Mouse (Mus musculus): ENCODE data around the gene Gpr162. TPM values are rescaled to one million over a fixed set of nuclear protein-coding genes. Genes with fewer than 3 reads are reported as not detected.

Gpr162 gene
- polyA plus RNA-seq, 1 experiment from 2014 or later: 0.59 TPM

DNA sequence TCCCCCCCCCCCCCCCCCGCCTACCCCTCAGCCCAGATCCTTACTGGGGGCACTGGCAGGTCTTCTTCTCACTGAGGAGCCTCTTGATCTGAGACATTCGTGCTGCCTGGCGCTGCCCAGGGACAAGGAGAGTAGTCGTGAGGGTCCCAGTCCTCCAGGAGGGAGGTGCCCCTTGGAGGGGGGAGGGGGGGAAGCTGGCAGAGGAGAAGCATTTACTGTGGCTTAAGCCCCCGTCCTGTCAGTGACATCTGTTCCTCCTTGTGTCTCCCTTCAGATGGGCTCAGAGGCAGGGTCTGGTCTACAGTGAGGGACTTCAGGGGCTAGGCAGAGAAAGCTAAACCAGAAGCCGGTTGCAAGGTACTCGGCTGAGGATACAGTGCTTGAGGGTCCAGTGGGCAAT lies 2.8 kb upstream of the Gpr162 start:
- Histone ChIP-seq H3K27me3 (ENCODE audit: control insufficient read depth, insufficient read depth, low read length) (peaks cover 2% of the 10 kb centered on the region; the same call in 1 of the 2 replicates), H3K4me1 (ENCODE audit: control insufficient read depth, insufficient read depth, low read length) (peaks cover 7% of the 10 kb centered on the region), H3K36me3 (replicated peaks; ENCODE audit: control insufficient read depth, insufficient read depth, low read depth, low read length) (no peaks in the 10 kb centered on the region), H3K9ac (replicated peaks; ENCODE audit: low read length) (no peak overlapping the region), H3K4me2 (ENCODE audit: low read depth, low read length) (no peak overlapping the region), H3K27ac (replicated peaks; ENCODE audit: low read depth, low read length) (no peak overlapping the region), H3K9me3 (replicated peaks; ENCODE audit: control insufficient read depth, low read length) (no peaks in the 10 kb centered on the region), H3K4me3 (ENCODE audit: low read depth, low read length) (no peak overlapping the region)
- ATAC-seq (replicated peaks; ENCODE audit: insufficient number of reproducible peaks, low FRiP score, low TSS enrichment, low read depth) (no peak), DNase-seq (ENCODE audit: low spot score) (no peak)
- 52% methylated on average over 6 of the region's 7 CpGs for WGBS

GRCm38 (mm10) chr6:124865766-124866362 lies 2.1 kb upstream of the Gpr162 start:
- DNase-seq (ENCODE audit: low spot score): no peak
- Histone ChIP-seq H3K4me2 (ENCODE audit: low read depth, low read length) (no peak overlapping the region), H3K4me1 (ENCODE audit: control insufficient read depth, insufficient read depth, low read length) (peaks cover 7% of the 10 kb centered on the region), H3K27ac (replicated peaks; ENCODE audit: low read depth, low read length) (no peak overlapping the region), H3K9me3 (replicated peaks; ENCODE audit: control insufficient read depth, low read length) (no peaks in the 10 kb centered on the region), H3K27me3 (ENCODE audit: control insufficient read depth, insufficient read depth, low read length) (peaks cover 2% of the 10 kb centered on the region; the same call in 1 of the 2 replicates), H3K9ac (replicated peaks; ENCODE audit: low read length) (peak overlapping the region; percentile 13; the same call in 1 of the 2 replicates), H3K36me3 (replicated peaks; ENCODE audit: control insufficient read depth, insufficient read depth, low read depth, low read length) (no peaks in the 10 kb centered on the region), H3K4me3 (ENCODE audit: low read depth, low read length) (no peak overlapping the region)
- WGBS: 50% methylated on average over 17 of the region's 18 CpGs
- no peak for ATAC-seq (replicated peaks; ENCODE audit: insufficient number of reproducible peaks, low FRiP score, low TSS enrichment, low read depth)

- no peak overlapping the region for H3K27ac ChIP-seq (replicated peaks; ENCODE audit: low read depth, low read length)
- DNase-seq (ENCODE audit: low spot score): no peak
Measured at GRCm38 (mm10) chr6:124863125-124863657, 592 bp downstream of the Gpr162 start.

GRCm38 (mm10) chr6:124862406-124863124 lies 1.2 kb downstream of the Gpr162 start:
- Histone ChIP-seq H3K9me3 (replicated peaks; ENCODE audit: control insufficient read depth, low read length) (no peaks in the 10 kb centered on the region), H3K27me3 (ENCODE audit: control insufficient read depth, insufficient read depth, low read length) (peaks cover 2% of the 10 kb centered on the region; the same call in 1 of the 2 replicates), H3K27ac (replicated peaks; ENCODE audit: low read depth, low read length) (no peak overlapping the region), H3K4me3 (ENCODE audit: low read depth, low read length) (peak overlapping the region; percentile 54; the same call in 1 of the 2 replicates), H3K36me3 (replicated peaks; ENCODE audit: control insufficient read depth, insufficient read depth, low read depth, low read length) (no peaks in the 10 kb centered on the region), H3K9ac (replicated peaks; ENCODE audit: low read length) (peak overlapping the region; percentile 71; the same call in 1 of the 2 replicates), H3K4me1 (ENCODE audit: control insufficient read depth, insufficient read depth, low read length) (peaks cover 10% of the 10 kb centered on the region), H3K4me2 (ENCODE audit: low read depth, low read length) (peak overlapping the region; percentile 98)
- 9% methylated on average over 8 of the region's 8 CpGs for WGBS
- no peak for DNase-seq (ENCODE audit: low spot score)
- no peak for ATAC-seq (replicated peaks; ENCODE audit: insufficient number of reproducible peaks, low FRiP score, low TSS enrichment, low read depth)

More at GRCm38 (mm10) chr6:124863125-124863657, 592 bp downstream of the Gpr162 start:
- Histone ChIP-seq H3K36me3 (replicated peaks; ENCODE audit: control insufficient read depth, insufficient read depth, low read depth, low read length) (no peaks in the 10 kb centered on the region), H3K9me3 (replicated peaks; ENCODE audit: control insufficient read depth, low read length) (no peaks in the 10 kb centered on the region), H3K4me3 (ENCODE audit: low read depth, low read length) (peak overlapping the region; percentile 54), H3K9ac (replicated peaks; ENCODE audit: low read length) (peak overlapping the region; percentile 71), H3K4me2 (ENCODE audit: low read depth, low read length) (peak overlapping the region; percentile 98), H3K4me1 (ENCODE audit: control insufficient read depth, insufficient read depth, low read length) (peaks cover 10% of the 10 kb centered on the region), H3K27me3 (ENCODE audit: control insufficient read depth, insufficient read depth, low read length) (peaks cover 2% of the 10 kb centered on the region; the same call in 1 of the 2 replicates)
- ATAC-seq (replicated peaks; ENCODE audit: insufficient number of reproducible peaks, low FRiP score, low TSS enrichment, low read depth): 0 out of 2 replicates have a peak, but pooled peaks have one; percentile 6
- 0% methylated on average over 13 of the region's 16 CpGs for WGBS

- H3K36me3 ChIP-seq (replicated peaks; ENCODE audit: control insufficient read depth, insufficient read depth, low read depth, low read length): no peaks in the 10 kb centered on the region
- H3K4me2 ChIP-seq (ENCODE audit: low read depth, low read length): no peak overlapping the region
- 27% methylated on average over 3 of the region's 3 CpGs for WGBS
- H3K9me3 ChIP-seq (replicated peaks; ENCODE audit: control insufficient read depth, low read length): no peaks in the 10 kb centered on the region
- no peak for ATAC-seq (replicated peaks; ENCODE audit: insufficient number of reproducible peaks, low FRiP score, low TSS enrichment, low read depth)
- no peak for DNase-seq (ENCODE audit: low spot score)
- peaks cover 2% of the 10 kb centered on the region; the same call in 1 of the 2 replicates for H3K27me3 ChIP-seq (ENCODE audit: control insufficient read depth, insufficient read depth, low read length)
- H3K9ac ChIP-seq (replicated peaks; ENCODE audit: low read length): no peak overlapping the region
- H3K4me3 ChIP-seq (ENCODE audit: low read depth, low read length): no peak overlapping the region
- H3K27ac ChIP-seq (replicated peaks; ENCODE audit: low read depth, low read length): no peak overlapping the region
- peaks cover 10% of the 10 kb centered on the region for H3K4me1 ChIP-seq (ENCODE audit: control insufficient read depth, insufficient read depth, low read length)
Measured at GRCm38 (mm10) chr6:124861802-124862201, 2.0 kb downstream of the Gpr162 start.

- no peak overlapping the region for H3K27ac ChIP-seq (replicated peaks; ENCODE audit: low read depth, low read length)
- no peak overlapping the region; the same call in 1 of the 2 replicates for H3K4me2 ChIP-seq (ENCODE audit: low read depth, low read length)
- peaks cover 10% of the 10 kb centered on the region for H3K4me1 ChIP-seq (ENCODE audit: control insufficient read depth, insufficient read depth, low read length)
- H3K9me3 ChIP-seq (replicated peaks; ENCODE audit: control insufficient read depth, low read length): no peaks in the 10 kb centered on the region
- H3K27me3 ChIP-seq (ENCODE audit: control insufficient read depth, insufficient read depth, low read length): no peaks in the 10 kb centered on the region; the same call in 1 of the 2 replicates
- no peak for DNase-seq (ENCODE audit: low spot score)
- no peak overlapping the region for H3K4me3 ChIP-seq (ENCODE audit: low read depth, low read length)
- H3K36me3 ChIP-seq (replicated peaks; ENCODE audit: control insufficient read depth, insufficient read depth, low read depth, low read length): no peaks in the 10 kb centered on the region
- no peak for ATAC-seq (replicated peaks; ENCODE audit: insufficient number of reproducible peaks, low FRiP score, low TSS enrichment, low read depth)
- 80% methylated on average over 19 of the region's 19 CpGs for WGBS
- H3K9ac ChIP-seq (replicated peaks; ENCODE audit: low read length): no peak overlapping the region
Measured at GRCm38 (mm10) chr6:124861266-124861665, 2.5 kb downstream of the Gpr162 start.

GRCm38 (mm10) chr6:124860511-124860910 lies 3.3 kb downstream of the Gpr162 start:
- H3K27ac ChIP-seq (replicated peaks; ENCODE audit: low read depth, low read length): no peak overlapping the region
- H3K36me3 ChIP-seq (replicated peaks; ENCODE audit: control insufficient read depth, insufficient read depth, low read depth, low read length): no peaks in the 10 kb centered on the region
- ATAC-seq (replicated peaks; ENCODE audit: insufficient number of reproducible peaks, low FRiP score, low TSS enrichment, low read depth) (no peak), DNase-seq (ENCODE audit: low spot score) (no peak)
- H3K4me3 ChIP-seq (ENCODE audit: low read depth, low read length): no peak overlapping the region
- H3K4me1 ChIP-seq (ENCODE audit: control insufficient read depth, insufficient read depth, low read length): peaks cover 15% of the 10 kb centered on the region
- no peak overlapping the region for H3K4me2 ChIP-seq (ENCODE audit: low read depth, low read length)
- H3K9ac ChIP-seq (replicated peaks; ENCODE audit: low read length): no peak overlapping the region
- 84% methylated on average over 9 of the region's 9 CpGs for WGBS
- H3K27me3 ChIP-seq (ENCODE audit: control insufficient read depth, insufficient read depth, low read length): no peaks in the 10 kb centered on the region; the same call in 1 of the 2 replicates
- no peaks in the 10 kb centered on the region for H3K9me3 ChIP-seq (replicated peaks; ENCODE audit: control insufficient read depth, low read length)
